Comparison of ENCODE assay signal across 10 mouse cellular contexts in the genomic region with DNA sequence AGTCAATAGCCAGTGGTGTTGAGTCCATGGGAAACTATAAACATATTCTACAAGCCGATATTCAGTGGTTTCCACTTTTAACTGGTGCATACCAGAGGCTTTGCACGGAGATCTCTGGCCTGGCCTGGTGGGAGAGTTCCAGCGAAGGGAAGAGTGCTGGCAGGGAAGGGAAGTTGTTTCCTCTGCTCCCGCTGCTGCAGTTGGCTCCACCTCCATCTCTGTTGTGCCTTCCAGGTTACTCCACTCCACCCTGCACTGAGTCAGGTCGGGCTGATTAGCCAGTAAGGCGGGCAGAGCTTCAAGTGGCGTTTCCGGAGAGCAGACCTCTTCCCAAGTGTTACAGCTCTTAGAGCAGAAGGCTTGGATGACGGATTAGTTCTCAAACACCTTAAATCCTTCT.
DNase-seq lines count a peak whose midpoint lies in the region; ATAC-seq and TF ChIP-seq lines count a peak whose summit lies in the region.
"Had no signal": no experiment of that assay in that cellular context is flagged by ENCODE, and none has a peak within 500 bp of the region (broad histone marks: within the 10 kb centered on the region; RNA-seq: fewer than 3 reads in every experiment).

No protein-coding gene starts in this region.

- 23% methylated on average over 9 of the region's 9 CpGs for WGBS in lung, embryonic 16.5 days
- 56% methylated on average over 9 of the region's 9 CpGs for WGBS in hindbrain, embryonic 14.5 days
- 53% methylated on average over 9 of the region's 9 CpGs for WGBS in forebrain, embryonic 13.5 days

- peak; percentile 56; the same call in 1 of the 2 replicates for ATAC-seq in lung, embryonic 16.5 days (ENCODE audit: low read depth)
- ATAC-seq in hindbrain, embryonic 14.5 days (ENCODE audit: low FRiP score): no peak
- no peak for ATAC-seq in forebrain, embryonic 13.5 days

- H3K4me2 ChIP-seq in lung, embryonic 16.5 days (ENCODE audit: low read depth, low read length): no peak overlapping the region
- no peak overlapping the region for H3K4me2 ChIP-seq in hindbrain, embryonic 14.5 days (replicated peaks)
- no peak overlapping the region for H3K4me2 ChIP-seq in forebrain, embryonic 13.5 days
- H3K4me2 ChIP-seq: embryonic facial prominence, embryonic 12.5 days; lung, embryonic 15.5 days had no signal

- no peak for TF ChIP-seq CTCF in gastrocnemius, adult 2 months (IDR thresholded peaks at IDR 0.05)

- no peaks in the 10 kb centered on the region for H3K36me3 ChIP-seq in lung, embryonic 16.5 days (ENCODE audit: control insufficient read depth, insufficient read depth, low read length)
- no peaks in the 10 kb centered on the region for H3K36me3 ChIP-seq in hindbrain, embryonic 14.5 days (replicated peaks; ENCODE audit: control insufficient read depth, insufficient read depth)
- no peaks in the 10 kb centered on the region for H3K36me3 ChIP-seq in forebrain, embryonic 13.5 days (ENCODE audit: poor library complexity, severe bottlenecking)
- H3K36me3 ChIP-seq: embryonic facial prominence, embryonic 12.5 days; lung, embryonic 15.5 days had no signal

- H3K9me3 ChIP-seq in lung, embryonic 16.5 days (ENCODE audit: control insufficient read depth, low read length): no peaks in the 10 kb centered on the region
- no peaks in the 10 kb centered on the region for H3K9me3 ChIP-seq in hindbrain, embryonic 14.5 days (ENCODE audit: control insufficient read depth, low read length)
- H3K9me3 ChIP-seq in forebrain, embryonic 13.5 days (replicated peaks): no peaks in the 10 kb centered on the region
- H3K9me3 ChIP-seq: embryonic facial prominence, embryonic 12.5 days; lung, embryonic 15.5 days had no signal

- H3K27ac ChIP-seq in gastrocnemius, adult 2 months: no peak overlapping the region
- H3K27ac ChIP-seq in lung, embryonic 16.5 days (ENCODE audit: low read length): no peak overlapping the region
- H3K27ac ChIP-seq in hindbrain, embryonic 14.5 days: no peak overlapping the region
- no peak overlapping the region for H3K27ac ChIP-seq in forebrain, embryonic 13.5 days
- H3K27ac ChIP-seq: embryonic facial prominence, embryonic 12.5 days; lung, embryonic 15.5 days had no signal

- H3K9ac ChIP-seq in lung, embryonic 16.5 days (ENCODE audit: low read length): no peak overlapping the region
- no peak overlapping the region for H3K9ac ChIP-seq in hindbrain, embryonic 14.5 days
- H3K9ac ChIP-seq in forebrain, embryonic 13.5 days: no peak overlapping the region
- H3K9ac ChIP-seq: embryonic facial prominence, embryonic 12.5 days; lung, embryonic 15.5 days had no signal

- peak; percentile 40 for DNase-seq in gastrocnemius, adult 2 months
- DNase-seq in gastrocnemius, adult 8-10 months (ENCODE audit: low spot score in 2 of 2): no peak
- DNase-seq in adrenal gland, postnatal 10 days: peak; percentile 29
- peak; percentile 73 to 74 for DNase-seq in cerebellum, postnatal 36 days
- no peak for DNase-seq in thymus, postnatal 14 days
- DNase-seq in hindbrain, embryonic 14.5 days (ENCODE audit: low spot score): no peak

- intact Hi-C loops in gastrocnemius, adult 2 months (cut with DNase I): no loop called here

- H3K4me1 ChIP-seq in lung, embryonic 16.5 days (replicated peaks; ENCODE audit: control insufficient read depth, insufficient read depth, low read length): no peaks in the 10 kb centered on the region; the same call in 1 of the 2 replicates
- peaks cover 6% of the 10 kb centered on the region; the same call in 1 of the 2 replicates for H3K4me1 ChIP-seq in hindbrain, embryonic 14.5 days (replicated peaks; ENCODE audit: control insufficient read depth, insufficient read depth, low read length)
- H3K4me1 ChIP-seq in forebrain, embryonic 13.5 days: peaks cover 24% of the 10 kb centered on the region

- H3K4me3 ChIP-seq in gastrocnemius, adult 2 months: no peak overlapping the region
- H3K4me3 ChIP-seq in lung, embryonic 16.5 days (ENCODE audit: low read length): no peak overlapping the region
- no peak overlapping the region for H3K4me3 ChIP-seq in hindbrain, embryonic 14.5 days (replicated peaks; ENCODE audit: low read length)
- no peak overlapping the region for H3K4me3 ChIP-seq in forebrain, embryonic 13.5 days
- H3K4me3 ChIP-seq: embryonic facial prominence, embryonic 12.5 days; lung, embryonic 15.5 days had no signal

- no peaks in the 10 kb centered on the region for H3K27me3 ChIP-seq in lung, embryonic 16.5 days (ENCODE audit: control insufficient read depth, insufficient read depth, low read depth, low read length)
- H3K27me3 ChIP-seq in hindbrain, embryonic 14.5 days (ENCODE audit: control insufficient read depth, insufficient read depth, low read length): no peaks in the 10 kb centered on the region
- no peaks in the 10 kb centered on the region for H3K27me3 ChIP-seq in forebrain, embryonic 13.5 days
- H3K27me3 ChIP-seq: embryonic facial prominence, embryonic 12.5 days; lung, embryonic 15.5 days had no signal

Comparison
In these comparisons a context has a peak if more than half of its experiments do, and no peak if none do; other contexts are left out.
1. DNase-seq: peak in gastrocnemius, adult 2 months (single experiment), adrenal gland, postnatal 10 days (single experiment) and cerebellum, postnatal 36 days (2 of 2); none in gastrocnemius, adult 8-10 months (0 of 2), thymus, postnatal 14 days (single experiment) and hindbrain, embryonic 14.5 days (single experiment).